Mouse (Mus musculus) kidney, adult 2 months (tissue): ENCODE measurements at regions not wholly inside any gene's neighbourhood (a gene's known extent, or its start where the extent isn't known, plus 50 kb on each side); places are given as distances from the start of the nearest gene placed in this dataset.
"Not testable (repeated sequence)": the region's sequence is repeated elsewhere in the genome, so short reads cannot be mapped to it uniquely, and the experiment has no call there.

ENCODE experiments used
- CTCF ChIP-seq: fragments of 200-500 bp; conservative IDR thresholded peaks from 2 replicates; pipeline ENCODE4 v1.5.1; 2011; ENCODE audit warnings: low read depth, mild to moderate bottlenecking, control low read depth, low read length, moderate library complexity, mixed read lengths; ENCODE audit not compliant: insufficient read depth, insufficient read length
- POLR2A ChIP-seq: fragments of 200-500 bp; IDR thresholded peaks from one replicate; pipeline ENCODE4 v1.6.1; 2011; ENCODE audit warnings: low read depth, low read length, control low read depth

GRCm38 (mm10) chr12:115955477-115956177 is 91.9 kb upstream of the Zfp386 start:
- TF ChIP-seq POLR2A, CTCF: not testable (repeated sequence)
